Mouse (Mus musculus): ENCODE data around the gene Olfr698.
"Not testable (repeated sequence)": the region's sequence is repeated elsewhere in the genome, so short reads cannot be mapped to it uniquely, and the experiment has no call there.

Olfr698 gene

GRCm38 (mm10) chr7:106755297-106755696, at the start of gene Olfr698:
Gene Olfr698 (minus strand): TSS chr7:106755397.
- no peak for DNase-seq (ENCODE audit: low read depth, low spot score)

- no peak for DNase-seq (ENCODE audit: low read depth, low spot score)
These were observed 37.9 kb upstream of the Olfr698 start, which contains the start of gene Olfr699 for GRCm38 (mm10) chr7:106793098-106793497. Gene Olfr699 (minus strand): TSS chr7:106793198.

DNA sequence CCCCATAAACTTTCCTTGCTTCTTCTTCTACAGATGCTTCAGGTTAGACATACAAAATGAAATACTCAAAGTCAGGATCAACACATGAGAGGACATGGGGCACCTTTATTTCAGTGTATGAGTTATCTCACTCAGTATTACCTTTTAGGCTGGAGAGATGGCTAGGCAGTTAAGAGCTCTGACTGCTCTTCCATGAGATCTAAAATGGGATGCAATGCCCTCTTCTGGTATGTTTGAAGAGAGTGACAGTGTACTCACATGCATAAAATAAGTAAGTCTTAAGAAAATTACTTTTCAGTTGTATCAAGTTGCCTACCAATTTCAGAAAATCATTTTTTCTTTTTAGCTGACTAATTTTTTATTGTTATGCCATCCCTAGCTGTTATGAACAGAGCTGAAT, 33.1 kb upstream of the Olfr698 start:
- no peak for DNase-seq (ENCODE audit: low read depth, low spot score)

DNA sequence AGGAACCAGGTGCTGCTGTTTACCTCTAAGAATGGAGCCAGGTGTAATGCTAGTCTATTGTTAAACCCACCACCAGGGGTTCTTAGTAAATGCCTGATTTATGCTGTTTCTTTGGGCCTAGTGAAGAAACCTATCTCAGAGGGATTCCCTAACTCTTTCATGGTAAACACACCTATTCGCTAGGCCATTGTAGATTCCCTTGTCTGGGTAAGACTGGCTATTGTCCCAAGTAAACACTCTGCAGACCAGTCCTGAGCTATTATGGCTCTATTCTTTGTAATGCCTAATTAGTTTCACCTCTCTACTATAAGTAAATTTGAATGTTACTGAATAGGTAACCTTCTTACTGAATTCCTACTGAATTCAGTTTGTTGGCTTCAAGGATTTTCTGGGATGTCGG, 5.8 kb upstream of the Olfr698 start:
- DNase-seq (ENCODE audit: low read depth, low spot score), result peak; percentile 74

DNA sequence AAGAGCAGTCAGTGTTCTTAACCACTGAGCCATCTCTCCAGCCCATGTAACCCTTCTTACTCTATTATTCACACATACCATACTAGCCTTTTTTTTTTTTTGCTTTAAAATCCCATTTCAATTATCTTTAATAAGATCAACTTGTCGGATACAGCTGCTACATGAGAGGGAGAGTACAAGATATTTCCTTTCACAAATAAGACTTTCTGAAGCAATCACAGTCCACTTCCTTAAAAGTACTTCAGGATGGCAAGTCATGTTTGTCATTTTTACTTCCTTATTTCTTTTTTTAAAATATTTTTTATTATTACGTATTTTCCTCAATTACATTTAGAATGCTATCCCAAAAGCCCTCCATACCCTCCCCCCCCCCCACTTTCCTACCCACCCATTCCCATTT, 3.6 kb upstream of the Olfr698 start:
- no peak for DNase-seq (ENCODE audit: low read depth, low spot score)

DNA sequence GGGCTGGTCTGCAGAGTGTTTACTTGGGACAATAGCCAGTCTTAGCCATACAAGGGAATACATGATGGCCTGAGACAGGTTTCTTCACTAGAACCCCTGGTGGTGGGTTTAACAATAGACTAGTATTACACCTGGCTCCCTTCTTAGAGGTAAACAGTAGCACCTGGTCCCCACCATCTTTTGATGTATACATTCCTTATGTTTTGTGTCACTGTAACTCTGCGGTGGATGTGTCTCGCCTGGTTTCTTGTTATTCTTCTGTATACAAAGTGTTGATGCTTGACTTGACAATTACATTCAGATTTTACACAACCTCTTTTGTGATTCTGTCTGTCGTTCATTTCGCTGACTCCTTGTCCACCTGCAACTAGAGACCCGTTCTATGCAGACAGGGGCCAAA, 9.4 kb downstream of the Olfr698 start:
- peak; percentile 87 for DNase-seq (ENCODE audit: low read depth, low spot score)

DNA sequence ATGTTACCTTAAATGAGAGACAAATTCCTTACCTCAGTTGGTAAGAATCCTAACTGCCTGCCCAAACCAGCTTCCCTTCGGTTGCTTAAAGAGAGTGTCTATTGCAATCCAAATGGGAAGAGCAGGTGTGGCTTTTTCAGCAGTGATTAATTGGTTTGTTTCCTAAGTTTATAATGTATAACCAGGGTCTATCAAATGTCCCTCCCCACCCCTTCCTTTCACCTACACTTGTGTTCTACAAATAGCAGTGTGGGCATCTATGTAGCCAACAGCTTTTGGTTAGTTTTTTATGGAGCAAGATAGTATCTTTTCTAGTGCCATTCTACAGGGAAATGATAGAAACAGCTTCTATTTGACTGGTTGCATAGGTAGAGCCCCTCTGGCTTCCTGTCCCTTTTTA, 12.9 kb downstream of the Olfr698 start, which contains the start of gene Olfr697:
TSS of gene Olfr697 (minus strand) at position 101 of the 400 bp plus-strand sequence.
- no peak for DNase-seq (ENCODE audit: low read depth, low spot score)

DNA sequence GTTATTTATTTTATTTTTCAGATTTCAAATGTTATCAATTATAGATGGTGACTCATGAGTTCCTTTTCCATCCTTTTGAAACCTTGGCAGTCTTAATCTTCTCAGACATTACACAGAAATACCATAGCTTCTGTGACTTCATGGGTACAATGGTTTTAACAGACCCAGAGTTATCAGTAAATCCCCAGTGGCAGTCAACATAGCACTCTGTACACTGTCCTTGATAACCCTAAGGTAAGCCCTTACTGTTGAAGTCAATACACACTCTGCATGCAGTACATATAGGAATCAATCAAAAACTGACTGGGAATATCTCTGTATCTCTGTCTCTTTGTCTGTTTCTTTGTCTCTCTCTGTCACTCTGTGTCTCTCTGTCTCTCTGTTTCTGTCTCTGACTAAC, 18.2 kb downstream of the Olfr698 start:
- DNase-seq (ENCODE audit: low read depth, low spot score), result no peak

GRCm38 (mm10) chr7:106733717-106734116, 21.5 kb downstream of the Olfr698 start:
- DNase-seq (ENCODE audit: low read depth, low spot score), result no peak

DNA sequence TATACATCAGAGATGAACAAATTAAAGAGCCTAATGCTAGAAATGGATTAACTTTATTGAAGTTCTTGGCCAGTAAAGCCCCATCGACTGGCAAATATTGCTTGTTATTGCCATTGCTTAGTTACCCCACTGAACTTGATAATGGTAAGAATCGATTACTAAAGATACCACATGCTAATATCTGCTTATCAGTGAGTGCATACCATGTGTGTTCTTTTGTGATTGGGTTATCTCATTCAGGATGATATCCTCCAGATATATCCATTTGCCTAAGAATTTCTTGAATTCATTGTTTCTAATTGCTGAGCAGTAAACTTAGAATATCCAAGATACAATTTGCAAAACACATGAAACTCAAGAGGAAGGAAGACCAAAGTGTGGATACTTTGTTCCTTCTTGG, 29.5 kb downstream of the Olfr698 start:
- not testable (repeated sequence) for DNase-seq (ENCODE audit: low read depth, low spot score)

GRCm38 (mm10) chr7:106716296-106716695, 38.9 kb downstream of the Olfr698 start, which contains the start of gene Olfr695:
Gene Olfr695 (minus strand): TSS chr7:106716396.
- DNase-seq (ENCODE audit: low read depth, low spot score), result no peak

- DNase-seq (ENCODE audit: low read depth, low spot score), result no peak
These were observed 43.7 kb downstream of the Olfr698 start for GRCm38 (mm10) chr7:106711463-106711862.

DNA sequence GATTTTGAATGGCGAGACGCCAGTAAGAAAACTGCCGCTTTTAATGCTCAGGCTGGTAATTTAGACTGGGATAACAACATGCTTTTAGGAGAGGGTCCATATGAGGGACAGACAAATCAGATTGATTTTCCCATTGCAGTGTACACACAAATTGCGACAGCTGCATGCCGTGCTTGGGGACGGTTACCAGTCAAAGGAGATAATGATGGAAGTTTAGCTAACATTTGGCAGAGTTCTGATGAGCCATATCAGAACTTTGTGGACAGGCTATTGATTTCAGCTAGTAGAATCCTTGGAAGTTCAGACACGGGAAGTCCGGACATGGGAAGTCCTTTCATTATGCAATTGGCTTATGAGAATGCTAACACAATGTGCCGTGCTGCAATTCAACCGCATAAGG, 47.5 kb downstream of the Olfr698 start:
- DNase-seq (ENCODE audit: low read depth, low spot score), result not testable (repeated sequence)

Data from ZHBTc4 (cell line).